Mouse (Mus musculus): ENCODE data around the gene Lrrc36.

- peak; percentile 23; the same call in 1 of the 2 replicates for TF ChIP-seq CTCF (IDR thresholded peaks at IDR 0.05; ENCODE audit: extremely low read depth, insufficient read depth, insufficient read length, insufficient replicate concordance)
- TF ChIP-seq POLR2A (IDR thresholded peaks at IDR 0.05; ENCODE audit: low read depth, low read length): no peak
Observed at GRCm38 (mm10) chr8:105397747-105398146, 15.6 kb upstream of the Lrrc36 start.

Data from spleen, adult 2 months (tissue).